Mouse (Mus musculus): ENCODE data around the gene Sorbs1. TPM values are rescaled to one million over a fixed set of nuclear protein-coding genes. Genes with fewer than 3 reads are reported as not detected.
"Not testable (repeated sequence)": the region's sequence is repeated elsewhere in the genome, so short reads cannot be mapped to it uniquely, and the experiment has no call there.

Gene Sorbs1
- 73.8 and 86.2 TPM in 2 replicates for polyA plus RNA-seq (2015; fragmentation: Nextera tagmentation; extraction: Ambion mirVana)

- Histone ChIP-seq H3K4me2 (replicated peaks; ENCODE audit: low read depth) (peak within 1 kb of the TSS; percentile 90), H3K4me1 (replicated peaks; ENCODE audit: control insufficient read depth, insufficient read depth, low read length) (0 out of 2 replicates have a peak, but pooled peaks cover 3% of the 10 kb centered on the region), H3K4me3 (ENCODE audit: low read depth, low read length) (peak within 1 kb of the TSS; percentile 73), H3K27me3 (replicated peaks; ENCODE audit: control insufficient read depth, insufficient read depth, low read length) (no peaks in the 10 kb centered on the region), H3K9me3 (ENCODE audit: control insufficient read depth) (no peaks in the 10 kb centered on the region), H3K27ac (ENCODE audit: low read depth, low read length) (peak within 1 kb of the TSS; percentile 80), H3K36me3 (ENCODE audit: control insufficient read depth, insufficient read depth) (no peaks in the 10 kb centered on the region), H3K9ac (ENCODE audit: low read depth, low read length) (peak within 1 kb of the TSS; percentile 77)
- under 1% methylated on average over 51 of the region's 51 CpGs for WGBS
- TF ChIP-seq CTCF (IDR thresholded peaks at IDR 0.05; ENCODE audit: low read depth): no peak
- peak; percentile 98 for ATAC-seq
Observed at GRCm38 (mm10) chr19:40513632-40514078, at the start of gene Sorbs1. Gene Sorbs1, minus strand, starts transcription at chr19:40513779.

GRCm38 (mm10) chr19:40561521-40561920 lies 47.9 kb upstream of the Sorbs1 start:
- not testable (repeated sequence) for H3K9me3 ChIP-seq (ENCODE audit: control insufficient read depth); H3K27ac ChIP-seq (ENCODE audit: low read depth, low read length); H3K27me3 ChIP-seq (replicated peaks; ENCODE audit: control insufficient read depth, insufficient read depth, low read length); H3K4me2 ChIP-seq (replicated peaks; ENCODE audit: low read depth); H3K9ac ChIP-seq (ENCODE audit: low read depth, low read length); ATAC-seq; H3K4me3 ChIP-seq (ENCODE audit: low read depth, low read length); H3K4me1 ChIP-seq (replicated peaks; ENCODE audit: control insufficient read depth, insufficient read depth, low read length)
- peaks cover 69% of the 10 kb centered on the region for H3K36me3 ChIP-seq (ENCODE audit: control insufficient read depth, insufficient read depth)
- 62% methylated on average over 12 of the region's 31 CpGs for WGBS

DNA sequence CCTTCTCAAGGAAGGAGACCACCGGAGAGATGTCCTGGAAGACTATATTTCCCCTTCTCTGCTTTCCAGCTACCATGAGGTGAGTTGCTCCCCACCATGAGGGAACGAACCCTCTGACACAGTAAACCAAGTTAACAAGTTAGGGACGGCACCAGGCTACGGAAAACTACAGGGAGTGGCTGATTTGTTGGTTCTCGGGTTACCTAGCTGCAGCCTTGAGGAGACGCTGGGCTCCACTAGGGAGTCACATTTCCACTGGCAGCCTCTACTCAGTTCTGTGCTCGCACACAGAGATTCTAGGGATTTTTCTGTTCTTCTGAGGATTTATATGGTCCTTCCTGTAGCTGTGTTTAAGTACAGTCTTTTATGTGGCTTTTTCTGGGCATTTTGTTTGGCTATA lies 42.5 kb upstream of the Sorbs1 start:
- Histone ChIP-seq H3K4me3 (ENCODE audit: low read depth, low read length) (no peak overlapping the region), H3K4me2 (replicated peaks; ENCODE audit: low read depth) (no peak overlapping the region), H3K36me3 (ENCODE audit: control insufficient read depth, insufficient read depth) (peaks cover 75% of the 10 kb centered on the region), H3K27ac (ENCODE audit: low read depth, low read length) (no peak overlapping the region), H3K4me1 (replicated peaks; ENCODE audit: control insufficient read depth, insufficient read depth, low read length) (no peaks in the 10 kb centered on the region), H3K27me3 (replicated peaks; ENCODE audit: control insufficient read depth, insufficient read depth, low read length) (no peaks in the 10 kb centered on the region), H3K9ac (ENCODE audit: low read depth, low read length) (no peak overlapping the region), H3K9me3 (ENCODE audit: control insufficient read depth) (no peaks in the 10 kb centered on the region)
- no peak for ATAC-seq
- TF ChIP-seq CTCF (IDR thresholded peaks at IDR 0.05; ENCODE audit: low read depth): no peak
- 87% methylated on average over 7 of the region's 7 CpGs for WGBS

DNA sequence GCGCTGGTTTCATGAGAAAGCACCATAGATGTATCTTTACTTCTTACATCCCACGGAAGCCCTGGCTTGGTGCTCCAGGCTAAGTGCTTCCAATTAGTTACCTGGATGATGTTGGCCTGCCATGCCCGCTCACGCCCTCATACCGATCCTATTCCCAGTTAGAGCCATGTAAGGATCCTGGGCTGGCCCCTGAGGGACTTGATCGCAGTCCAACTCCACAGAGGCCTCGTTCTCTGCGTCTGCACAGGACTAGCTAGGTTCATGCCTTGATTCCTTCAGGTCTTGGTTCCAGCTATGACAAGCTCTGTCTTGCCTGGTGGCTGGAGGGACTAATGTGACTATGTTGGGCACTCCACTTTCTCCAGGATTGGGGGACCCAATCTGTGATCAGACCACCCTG lies 41.6 kb upstream of the Sorbs1 start:
- no peak for ATAC-seq
- Histone ChIP-seq H3K36me3 (ENCODE audit: control insufficient read depth, insufficient read depth) (peaks cover 84% of the 10 kb centered on the region), H3K9ac (ENCODE audit: low read depth, low read length) (no peak overlapping the region), H3K4me2 (replicated peaks; ENCODE audit: low read depth) (no peak overlapping the region), H3K4me3 (ENCODE audit: low read depth, low read length) (no peak overlapping the region), H3K4me1 (replicated peaks; ENCODE audit: control insufficient read depth, insufficient read depth, low read length) (no peaks in the 10 kb centered on the region), H3K9me3 (ENCODE audit: control insufficient read depth) (no peaks in the 10 kb centered on the region), H3K27me3 (replicated peaks; ENCODE audit: control insufficient read depth, insufficient read depth, low read length) (no peaks in the 10 kb centered on the region), H3K27ac (ENCODE audit: low read depth, low read length) (no peak overlapping the region)
- 91% methylated on average over 8 of the region's 8 CpGs for WGBS
- TF ChIP-seq CTCF (IDR thresholded peaks at IDR 0.05; ENCODE audit: low read depth): no peak

DNA sequence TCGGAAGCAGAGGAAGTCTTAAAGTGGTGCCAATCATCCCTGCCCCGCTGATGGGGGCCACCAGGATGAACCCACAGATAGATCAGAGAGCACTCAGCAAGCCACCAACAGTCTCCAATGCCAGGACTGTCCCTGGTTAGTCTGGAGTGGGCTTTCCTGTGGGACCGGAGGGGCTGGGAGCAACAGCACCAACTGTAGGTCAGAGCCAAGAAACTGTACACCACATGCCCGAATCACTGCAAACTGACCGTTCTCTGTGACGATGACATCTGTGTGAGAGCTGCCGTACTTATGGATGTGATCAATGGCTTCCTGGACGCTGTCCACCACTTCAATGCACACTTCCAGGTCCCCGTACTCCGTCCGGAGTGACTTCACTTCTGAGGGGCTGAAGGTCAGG lies 40.8 kb upstream of the Sorbs1 start:
- Histone ChIP-seq H3K27ac (ENCODE audit: low read depth, low read length) (no peak overlapping the region), H3K9ac (ENCODE audit: low read depth, low read length) (no peak overlapping the region), H3K4me1 (replicated peaks; ENCODE audit: control insufficient read depth, insufficient read depth, low read length) (no peaks in the 10 kb centered on the region), H3K27me3 (replicated peaks; ENCODE audit: control insufficient read depth, insufficient read depth, low read length) (no peaks in the 10 kb centered on the region), H3K4me3 (ENCODE audit: low read depth, low read length) (no peak overlapping the region), H3K4me2 (replicated peaks; ENCODE audit: low read depth) (no peak overlapping the region), H3K9me3 (ENCODE audit: control insufficient read depth) (no peaks in the 10 kb centered on the region), H3K36me3 (ENCODE audit: control insufficient read depth, insufficient read depth) (peaks cover 87% of the 10 kb centered on the region)
- TF ChIP-seq CTCF (IDR thresholded peaks at IDR 0.05; ENCODE audit: low read depth): no peak
- no peak for ATAC-seq
- WGBS: 62% methylated on average over 11 of the region's 11 CpGs

- no peak for ATAC-seq
- no peaks in the 10 kb centered on the region for H3K9me3 ChIP-seq (ENCODE audit: control insufficient read depth)
- no peak for TF ChIP-seq CTCF (IDR thresholded peaks at IDR 0.05; ENCODE audit: low read depth)
- no peaks in the 10 kb centered on the region for H3K4me1 ChIP-seq (replicated peaks; ENCODE audit: control insufficient read depth, insufficient read depth, low read length)
- no peaks in the 10 kb centered on the region for H3K27me3 ChIP-seq (replicated peaks; ENCODE audit: control insufficient read depth, insufficient read depth, low read length)
- peaks cover 87% of the 10 kb centered on the region for H3K36me3 ChIP-seq (ENCODE audit: control insufficient read depth, insufficient read depth)
- no peak overlapping the region for H3K27ac ChIP-seq (ENCODE audit: low read depth, low read length)
- WGBS: 76% methylated on average over 6 of the region's 6 CpGs
- no peak overlapping the region for H3K4me3 ChIP-seq (ENCODE audit: low read depth, low read length)
- no peak overlapping the region for H3K4me2 ChIP-seq (replicated peaks; ENCODE audit: low read depth)
- H3K9ac ChIP-seq (ENCODE audit: low read depth, low read length): no peak overlapping the region
Observed at GRCm38 (mm10) chr19:40553849-40554248, 40.3 kb upstream of the Sorbs1 start.

All from intestine, postnatal 0 days (tissue).